Mouse (Mus musculus) CD4-positive, CD25-positive, alpha-beta regulatory T cell, adult 4 months (primary cell): Measurements from ENCODE around the gene Izumo1r. TPM values are rescaled to one million over a fixed set of nuclear protein-coding genes. Genes with fewer than 3 reads are reported as not detected.

Source experiments
- ATAC-seq: one replicate; pipeline ENCODE4 v1.8.0; 2017
- polyA plus RNA-seq, 2 experiments: library from polyadenylated mRNA; unstranded; fragments of 100-300 nt; shearing (Covaris generic); gene quantifications; one replicate each; pipeline ENCODE4 v1.2.1; 2017

Izumo1r gene
- polyA plus RNA-seq: 1,000 to 10,000 TPM; 1,336 to 1,816 TPM

GRCm38 (mm10) chr9:14903581-14904378 is at the start of gene Izumo1r:
Gene Izumo1r (minus strand): TSS chr9:14903949.
- ATAC-seq: peak; percentile 30

DNA sequence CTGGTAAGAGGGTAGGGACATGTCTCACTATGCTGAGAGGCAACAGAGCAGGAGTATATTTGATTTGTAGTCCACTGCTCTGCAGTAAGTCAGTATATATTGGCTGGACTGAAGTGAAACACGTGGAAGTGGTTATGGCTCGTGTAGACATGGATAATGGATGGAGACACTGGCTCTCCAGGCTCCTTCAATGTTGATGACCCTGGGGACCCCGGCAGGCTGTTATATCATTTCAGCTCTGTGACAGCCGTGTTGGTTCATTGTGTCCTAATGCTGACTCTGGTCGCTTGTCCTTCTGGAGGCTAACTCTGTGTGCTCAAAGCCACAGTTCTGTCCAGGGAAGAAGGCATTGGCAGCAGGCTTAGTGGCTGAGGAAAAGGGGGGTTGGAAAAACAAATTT is 47.3 kb upstream of the Izumo1r start:
- no peak for ATAC-seq

DNA sequence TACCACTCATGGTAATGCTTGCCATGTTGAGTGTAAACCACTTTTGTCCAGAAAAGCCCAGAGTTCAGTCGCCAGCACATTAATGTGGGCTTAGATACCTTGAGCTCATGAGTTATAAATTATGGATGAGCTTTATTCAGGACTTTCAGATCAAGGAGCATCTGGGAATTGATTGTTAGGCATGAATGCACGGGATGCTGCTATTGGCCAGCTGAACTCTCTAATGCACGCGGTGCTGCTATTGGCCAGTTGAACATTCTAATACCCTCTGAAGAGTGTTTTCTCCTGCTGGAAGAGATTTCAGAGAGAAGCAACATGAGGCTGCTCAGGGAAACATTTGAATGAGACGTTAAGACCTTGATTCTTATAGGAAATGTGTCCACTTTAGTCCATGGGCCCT is 45.1 kb upstream of the Izumo1r start:
- no peak for ATAC-seq

- no peak for ATAC-seq
These were observed 42.9 kb upstream of the Izumo1r start for GRCm38 (mm10) chr9:14946677-14947076.

GRCm38 (mm10) chr9:14945919-14946318 is 42.2 kb upstream of the Izumo1r start:
- ATAC-seq: no peak

GRCm38 (mm10) chr9:14942143-14942720 is 38.5 kb upstream of the Izumo1r start:
- ATAC-seq: no peak

GRCm38 (mm10) chr9:14939610-14940009 is 35.9 kb upstream of the Izumo1r start:
- ATAC-seq: no peak

GRCm38 (mm10) chr9:14937308-14937707 is 33.6 kb upstream of the Izumo1r start:
- no peak for ATAC-seq

DNA sequence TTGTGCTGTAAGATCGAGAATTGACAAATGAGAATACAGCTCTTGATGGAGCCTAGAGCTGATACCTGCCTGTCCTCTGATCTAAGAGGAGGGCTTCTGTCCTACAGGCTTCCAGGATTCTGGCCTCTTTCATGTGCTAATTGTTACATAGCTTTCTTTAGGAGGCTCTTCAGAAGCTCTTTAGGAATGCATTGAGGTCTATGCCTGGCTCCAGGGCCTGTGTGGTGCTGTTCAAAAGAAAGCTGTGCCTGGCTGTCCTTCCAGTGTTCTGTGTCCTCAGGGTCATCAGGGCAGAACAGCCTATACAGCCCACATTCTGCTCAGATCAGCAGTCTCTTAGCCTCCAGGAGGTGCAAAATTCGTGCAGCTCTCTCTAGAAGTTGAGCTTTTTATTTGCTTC is 31.1 kb upstream of the Izumo1r start:
- no peak for ATAC-seq

DNA sequence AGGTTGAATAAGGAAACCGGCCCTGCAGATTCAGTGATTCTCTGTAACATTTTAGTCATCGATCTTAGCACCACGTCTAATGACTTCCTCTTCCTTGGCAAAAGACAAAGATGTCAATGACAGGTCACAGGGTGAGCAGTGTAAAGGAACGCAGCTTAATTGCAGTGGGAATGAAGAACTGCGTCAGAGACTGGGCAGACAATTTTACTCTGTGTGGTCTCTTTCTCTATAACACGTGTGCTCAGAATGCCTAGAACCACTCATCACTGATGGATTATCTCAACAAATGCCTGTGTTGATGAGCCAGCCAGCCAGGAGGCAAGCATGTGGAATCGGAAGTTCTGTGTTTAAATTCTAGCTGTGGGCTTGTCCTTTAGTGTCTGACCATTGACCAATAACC is 28.2 kb upstream of the Izumo1r start:
- peak; percentile 40 for ATAC-seq

DNA sequence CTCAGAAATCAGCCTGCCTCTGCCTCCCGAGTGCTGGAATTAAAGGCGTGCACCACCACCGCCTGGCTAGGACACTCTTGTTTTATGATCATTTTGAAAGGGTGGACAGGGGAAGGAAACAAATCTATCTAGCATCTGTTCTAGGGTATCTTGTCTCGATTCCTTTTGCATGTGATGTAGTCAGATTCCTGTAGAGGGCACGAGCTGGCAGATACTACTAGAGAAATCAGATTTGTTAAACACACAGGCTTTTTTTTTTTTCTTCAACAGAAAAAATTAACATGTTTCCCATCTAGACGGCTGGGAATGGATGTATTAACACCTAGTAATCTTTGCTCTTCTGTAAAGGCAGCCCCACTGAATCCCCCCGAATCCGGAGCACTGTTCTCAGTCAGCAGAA is 27.5 kb upstream of the Izumo1r start:
- no peak for ATAC-seq

- ATAC-seq: peak; percentile 96
These were observed 22.8 kb upstream of the Izumo1r start for GRCm38 (mm10) chr9:14926593-14926992.

DNA sequence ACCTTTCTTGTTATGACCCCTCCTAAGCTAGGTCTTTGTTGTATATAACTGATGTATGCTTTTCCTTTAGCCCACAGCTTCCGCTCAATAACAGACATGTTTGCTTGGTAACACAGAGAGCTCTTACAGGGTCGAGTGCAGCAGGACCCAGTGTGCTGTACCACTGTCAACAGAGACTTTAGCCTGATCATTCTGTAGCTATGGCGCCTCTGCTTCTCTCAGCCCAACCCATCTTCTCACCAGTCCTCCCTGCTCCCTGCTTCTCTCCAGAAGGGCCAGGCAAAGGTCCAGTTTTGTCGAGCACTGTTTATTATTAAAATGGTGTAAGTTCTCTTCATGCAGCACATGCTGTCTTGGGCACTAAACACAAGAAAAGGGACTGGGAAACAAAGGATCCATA is 19.9 kb upstream of the Izumo1r start:
- ATAC-seq: no peak

DNA sequence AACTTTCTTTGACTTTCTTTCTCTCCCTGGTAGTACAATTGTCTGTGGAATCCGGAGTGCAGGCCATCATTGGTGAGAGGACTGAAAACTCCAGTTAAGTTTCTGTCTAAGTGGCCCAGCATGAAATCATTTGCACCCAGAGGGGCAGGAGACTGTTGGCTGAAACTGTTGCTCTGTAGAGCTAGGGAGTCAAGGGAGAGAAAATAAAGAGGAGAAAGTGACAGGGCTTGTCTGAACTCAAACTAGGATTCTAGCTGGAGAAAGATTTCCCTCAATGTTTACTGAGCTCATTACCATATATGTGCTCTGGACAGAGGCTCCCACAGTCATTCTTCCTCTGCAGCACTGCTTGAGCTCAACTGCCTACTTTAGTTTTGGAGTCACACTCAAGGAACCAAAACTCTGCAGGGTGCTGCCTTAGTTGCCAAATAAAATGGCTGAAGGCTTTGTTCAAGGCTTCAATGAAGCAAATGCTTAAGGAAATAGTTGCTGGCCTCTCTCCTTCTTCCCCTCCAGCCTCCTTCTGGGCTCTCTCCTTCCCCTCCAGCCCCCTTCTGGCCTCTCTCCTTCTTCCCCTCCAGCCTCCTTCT is 18.3 kb upstream of the Izumo1r start:
- ATAC-seq: no peak

DNA sequence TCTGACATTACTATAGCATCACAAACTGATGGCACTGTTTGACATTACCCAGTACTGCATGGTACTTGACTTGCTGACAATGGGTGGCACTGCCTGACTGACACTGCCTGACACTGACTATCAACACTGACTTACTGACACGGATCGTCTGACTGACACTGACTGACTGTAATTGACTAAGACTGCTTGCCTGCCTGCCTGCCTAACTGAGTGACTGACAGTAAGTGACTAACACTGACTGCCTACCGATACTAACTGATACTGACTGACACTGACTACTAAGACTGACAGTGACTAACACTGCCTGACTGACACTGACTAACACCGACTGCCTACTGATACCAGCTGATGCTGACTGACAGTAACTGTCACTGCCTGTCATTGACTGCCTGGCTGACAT is 17.5 kb upstream of the Izumo1r start:
- ATAC-seq: peak; percentile 59

GRCm38 (mm10) chr9:14920608-14921007 is 16.9 kb upstream of the Izumo1r start:
- peak; percentile 51 for ATAC-seq

GRCm38 (mm10) chr9:14918825-14919668 is 15.3 kb upstream of the Izumo1r start:
- ATAC-seq: no peak

- no peak for ATAC-seq
These were observed 13.9 kb upstream of the Izumo1r start for GRCm38 (mm10) chr9:14917661-14918060.

GRCm38 (mm10) chr9:14912037-14912436 is 8.3 kb upstream of the Izumo1r start:
- no peak for ATAC-seq

- no peak for ATAC-seq
These were observed 6.2 kb upstream of the Izumo1r start for GRCm38 (mm10) chr9:14909981-14910380.

DNA sequence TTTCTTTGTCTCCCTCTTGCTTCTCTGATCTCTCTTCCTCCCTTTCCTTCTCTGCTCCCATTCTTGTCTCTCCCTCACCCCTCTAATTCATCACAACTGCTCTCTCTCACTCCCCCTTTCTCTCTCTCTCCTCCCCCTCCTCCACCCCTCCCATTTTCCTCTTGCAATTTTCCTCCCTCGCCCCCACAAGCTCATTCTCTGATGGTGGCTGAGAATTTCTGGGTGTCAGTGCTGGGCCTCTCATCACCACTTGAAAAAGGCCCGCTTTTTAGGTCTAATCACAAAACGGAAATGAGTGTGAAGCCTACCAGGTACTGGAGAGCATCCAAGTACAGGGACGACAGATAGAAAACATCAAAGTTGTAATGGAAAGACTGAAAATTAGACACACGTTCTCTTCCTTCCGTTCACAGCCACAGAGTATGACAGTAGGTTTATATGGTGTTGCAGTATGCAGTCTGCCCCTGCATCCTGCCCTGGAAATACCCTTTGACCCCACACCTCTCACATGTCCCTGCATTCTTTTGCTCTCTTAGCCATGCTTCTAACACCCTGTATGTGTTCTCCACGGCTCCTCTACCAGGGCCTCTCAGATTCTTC is 4.2 kb upstream of the Izumo1r start:
- ATAC-seq: peak; percentile 78

DNA sequence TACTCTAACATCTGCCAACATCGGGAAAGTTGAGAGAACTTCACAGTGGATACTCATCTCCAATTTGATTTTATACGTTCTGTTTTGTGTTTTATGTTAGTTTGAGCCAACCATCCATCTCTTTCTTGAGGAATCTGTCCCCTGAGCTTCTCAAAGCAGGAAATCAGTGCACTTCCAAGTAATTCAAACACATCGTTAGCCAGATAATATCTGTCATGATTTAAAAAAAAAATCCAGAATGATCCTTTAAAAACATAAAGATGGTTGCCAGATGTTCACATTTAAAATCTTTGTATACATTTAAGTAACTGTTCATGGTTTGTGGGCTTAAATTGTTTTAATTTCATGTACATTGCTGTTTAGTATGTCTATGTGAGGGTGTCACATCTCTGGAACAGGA is 2.2 kb upstream of the Izumo1r start:
- no peak for ATAC-seq
